Mouse (Mus musculus) activated CD4-positive, CD25-positive, alpha-beta regulatory T cell (primary cell): ENCODE results near the gene Hk1. TPM values are rescaled to one million over a fixed set of nuclear protein-coding genes. Genes with fewer than 3 reads are reported as not detected.

ENCODE experiments used
- polyA plus RNA-seq, 2 experiments: library from polyadenylated mRNA; unstranded; fragments of 100-300 nt; shearing (Covaris generic); gene quantifications; one replicate each; pipeline ENCODE4 v1.2.1; 2017

The Hk1 gene
- 100 to 1,000 TPM in 1 of 2 experiments, 10 to 100 TPM in 1; 76.0 to 101 TPM for polyA plus RNA-seq

DNA sequence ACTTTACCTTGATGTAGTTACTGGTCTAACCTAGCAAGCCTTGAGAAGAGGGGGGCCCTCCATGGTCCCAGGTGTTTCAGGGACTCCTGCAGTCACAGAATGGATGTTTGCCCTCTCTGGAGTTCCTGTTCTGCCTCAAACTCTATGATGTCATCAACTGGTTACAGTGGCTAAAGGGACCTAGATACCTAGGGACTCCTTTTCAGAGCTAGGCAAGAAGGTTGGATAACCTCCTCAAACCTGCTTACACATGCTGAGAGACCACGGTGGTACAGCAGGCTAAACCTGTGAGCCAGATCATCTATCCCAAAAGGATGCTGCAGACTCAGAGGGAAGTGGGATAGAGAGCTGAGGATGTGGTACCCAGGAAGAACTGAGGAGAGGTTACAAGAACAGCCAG lies at the start of gene Hk1:
Hk1 (minus strand) TSS at position 101 of the 400 bp plus-strand sequence.

DNA sequence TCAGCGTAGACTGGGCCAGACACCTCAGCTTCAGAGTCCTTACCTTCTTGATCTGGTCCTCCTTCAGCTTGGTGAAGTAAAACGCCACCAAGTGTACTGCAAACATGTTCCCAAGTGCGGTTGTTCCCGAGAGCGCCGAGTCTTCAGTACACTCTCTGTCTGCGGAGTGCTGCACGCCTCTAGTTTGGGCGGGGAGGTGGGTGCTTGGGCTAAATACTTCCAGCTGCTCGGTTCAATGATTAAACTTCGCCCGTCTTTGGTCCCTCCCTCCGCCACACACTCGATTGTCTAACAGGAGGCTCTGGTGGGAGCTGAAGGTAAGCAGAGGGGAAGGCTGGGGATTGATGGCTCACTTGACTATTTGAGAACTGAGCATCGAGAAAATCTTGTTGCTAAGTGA lies 42.5 kb upstream of the Hk1 start, which contains the start of gene Hkdc1:
Hkdc1 (minus strand) TSS at position 237 of the 400 bp plus-strand sequence.

DNA sequence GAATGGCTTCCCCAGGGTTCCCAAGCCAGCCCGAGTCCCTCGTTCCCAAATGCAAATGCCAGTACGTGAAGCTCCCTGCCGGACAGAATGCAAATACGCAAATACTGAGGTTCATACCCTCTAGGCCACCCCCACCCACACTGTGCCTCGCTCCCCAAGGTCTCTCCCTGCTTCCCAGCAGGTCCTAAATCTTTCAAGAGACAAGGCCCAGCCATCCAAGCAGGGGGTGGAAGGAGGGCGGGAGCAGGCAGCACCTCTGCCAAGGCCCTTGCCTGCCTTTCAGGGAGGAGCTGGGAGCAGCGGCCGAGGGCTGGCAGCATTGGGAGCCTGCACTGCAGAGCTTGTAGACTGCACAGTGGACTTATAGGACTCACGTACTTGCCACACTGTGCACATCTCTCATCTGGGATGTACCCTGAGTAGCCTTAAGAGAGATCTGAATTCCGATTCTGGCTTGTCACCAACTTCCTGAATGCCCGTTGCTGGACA lies 127.7 kb downstream of the Hk1 start, which contains the start of gene Tacr2:
Tacr2 (plus strand) TSS at position 439 of the 489 bp plus-strand sequence.

DNA sequence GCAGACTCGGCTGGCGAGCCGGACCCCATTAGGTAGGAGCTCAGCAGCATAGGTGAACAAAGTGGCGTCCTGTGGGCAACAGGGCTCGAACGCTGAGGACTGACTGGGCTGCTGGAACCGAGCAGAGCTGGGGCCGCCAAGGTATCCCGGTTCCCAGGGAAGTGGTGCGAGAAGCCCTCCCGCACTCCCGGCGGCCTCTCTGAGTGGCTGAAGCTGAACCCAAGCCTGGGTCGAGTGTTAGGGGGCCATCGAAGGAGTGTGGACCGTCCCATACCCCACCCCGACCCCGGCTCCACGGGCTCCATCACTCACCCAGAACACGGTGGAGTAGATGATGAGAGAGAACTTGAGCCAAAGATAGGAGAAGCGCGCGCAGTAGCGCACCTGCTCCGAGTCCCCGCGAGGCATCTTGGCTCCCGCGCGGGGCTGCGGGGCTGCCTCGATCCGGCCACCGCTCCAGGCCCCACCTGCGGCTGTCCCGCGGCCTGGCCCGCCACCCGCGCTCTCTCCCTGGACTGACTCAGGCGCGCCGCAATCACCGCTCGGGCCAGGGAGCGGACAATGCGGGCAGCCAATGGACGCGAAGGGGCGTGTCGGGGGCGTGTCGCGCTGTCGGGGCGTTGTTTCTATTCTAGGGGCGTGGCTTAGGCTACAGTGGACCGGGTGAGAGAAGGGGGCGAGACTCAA lies 148.9 kb downstream of the Hk1 start, which contains the start of gene Tspan15:
Tspan15 (minus strand) TSS at position 544 of the 687 bp plus-strand sequence.

Other genes starting within 250 kb of the Hk1 start
- gene Neurog3, start 246.8 kb downstream of the Hk1 start, polyA plus RNA-seq = not detected
- gene Fam241b, start 236.0 kb downstream of the Hk1 start, polyA plus RNA-seq = 10 to 100 TPM in 1 of 2 experiments, 1 to 10 TPM in 1; 6.0 to 14.6 TPM
- gene Tspan15, start 148.7 kb downstream of the Hk1 start, polyA plus RNA-seq = 1 to 10 TPM in 1 of 2 experiments, under 1 TPM in 1; 0.13 to 1.4 TPM
- gene Tacr2, start 127.5 kb downstream of the Hk1 start, polyA plus RNA-seq = not detected
- gene Hkdc1, start 42.6 kb upstream of the Hk1 start, polyA plus RNA-seq = under 1 TPM in 1 of 2 experiments, not detected in 1; 0.07 TPM
- under 1 TPM in 1 of 2 experiments, not detected in 1; 0.80 TPM for gene 4930507D05Rik, start 69.6 kb upstream of the Hk1 start, polyA plus RNA-seq
- gene Supv3l1, start 69.8 kb upstream of the Hk1 start, polyA plus RNA-seq = 10 to 100 TPM; 18.0 to 20.7 TPM
- 10 to 100 TPM; 60.1 to 82.5 TPM for gene Vps26a, start 106.9 kb upstream of the Hk1 start, polyA plus RNA-seq
- gene Srgn, start 147.5 kb upstream of the Hk1 start, polyA plus RNA-seq = 1,000 to 10,000 TPM; 1,235 to 1,901 TPM
- gene Kif1bp, start 198.5 kb upstream of the Hk1 start, polyA plus RNA-seq = 10 to 100 TPM; 33.0 to 35.5 TPM
- gene Ddx21, start 222.4 kb upstream of the Hk1 start, polyA plus RNA-seq = 10 to 100 TPM; 36.1 to 42.4 TPM